Mouse (Mus musculus) stomach, embryonic 16.5 days (tissue): ENCODE data around the gene Nrip1. TPM values are rescaled to one million over a fixed set of nuclear protein-coding genes. Genes with fewer than 3 reads are reported as not detected.

Experiments
- ATAC-seq: fragments of 200-750 bp; cut with Nextera tagmentation; 2 replicates; pipeline ENCODE4 v1.8.0; 2017; ENCODE audit warnings: moderate number of reproducible peaks, moderate TSS enrichment; ENCODE audit not compliant: insufficient read depth, low FRiP score
- H3K27ac ChIP-seq: fragments of 300-500 bp; sonication (generic); 2 replicates; pipeline ENCODE4 v1.5.1; 2014; ENCODE audit warnings: low read length
- H3K27me3 ChIP-seq: fragments of 300-500 bp; sonication (generic); 2 replicates; pipeline ENCODE4 v1.6.1; 2014; ENCODE audit warnings: low read length, control low read depth, mixed read lengths; ENCODE audit not compliant: control insufficient read depth, insufficient read depth
- H3K36me3 ChIP-seq: fragments of 300-500 bp; sonication (generic); 2 replicates; pipeline ENCODE4 v1.6.1; 2014; ENCODE audit warnings: low read length; ENCODE audit not compliant: control insufficient read depth, insufficient read depth
- H3K4me1 ChIP-seq: fragments of 300-500 bp; sonication (generic); 2 replicates; pipeline ENCODE4 v1.6.1; 2014; ENCODE audit warnings: low read length, control low read depth, mixed read lengths; ENCODE audit not compliant: control insufficient read depth, insufficient read depth
- H3K4me2 ChIP-seq: fragments of 300-500 bp; sonication (generic); 2 replicates; pipeline ENCODE4 v1.6.1; 2014; ENCODE audit warnings: low read depth, low read length, mixed read lengths
- H3K4me3 ChIP-seq: fragments of 300-500 bp; sonication (generic); replicated peaks from 2 replicates; pipeline ENCODE4 v1.5.1; 2014; ENCODE audit warnings: mild to moderate bottlenecking, low read length
- H3K9ac ChIP-seq: fragments of 300-500 bp; sonication (generic); 2 replicates; pipeline ENCODE4 v1.6.1; 2014; ENCODE audit warnings: low read length
- H3K9me3 ChIP-seq: fragments of 300-500 bp; sonication (generic); replicated peaks from 2 replicates; pipeline ENCODE4 v1.6.1; 2016; ENCODE audit warnings: low read length, control low read depth; ENCODE audit not compliant: control insufficient read depth
- WGBS: fragments of 180-500 bp; shearing (Covaris S2); extraction: QIAGEN DNeasy Blood & Tissue Kit; methylation state at CpG from one replicate; pipeline ENCODE4 v1.1.7; 2014; 5-methylcytosine and 5-hydroxymethylcytosine counted together
- polyA plus RNA-seq: library from polyadenylated mRNA; unstranded; fragments of >200 nt; fragmentation: Nextera tagmentation; extraction: Ambion mirVana; gene quantifications from 2 replicates; pipeline ENCODE4 v1.2.1, GENCODE M21; 2015

The Nrip1 gene
- polyA plus RNA-seq, 1 experiment from 2014 or later = 34.8 TPM

- H3K4me1 ChIP-seq = peaks cover 5% of the 10 kb centered on the region; the same call in 1 of the 2 replicates
- WGBS = 89% methylated on average over 12 of the region's 12 CpGs
- no peak overlapping the region for H3K4me3 ChIP-seq
- no peak overlapping the region for H3K27ac ChIP-seq
- no peak for ATAC-seq
- no peaks in the 10 kb centered on the region for H3K36me3 ChIP-seq
- H3K4me2 ChIP-seq = no peak overlapping the region
- H3K9me3 ChIP-seq = no peaks in the 10 kb centered on the region
- H3K9ac ChIP-seq = no peak overlapping the region
- no peaks in the 10 kb centered on the region for H3K27me3 ChIP-seq
Measured at GRCm38 (mm10) chr16:76357155-76357554, 16.5 kb downstream of the Nrip1 start.

- Histone ChIP-seq H3K27me3 (no peaks in the 10 kb centered on the region), H3K4me3 (no peak overlapping the region), H3K36me3 (peaks cover 3% of the 10 kb centered on the region; the same call in 1 of the 2 replicates), H3K4me2 (no peak overlapping the region), H3K9me3 (no peaks in the 10 kb centered on the region), H3K4me1 (peaks cover 5% of the 10 kb centered on the region; the same call in 1 of the 2 replicates), H3K27ac (no peak overlapping the region), H3K9ac (no peak overlapping the region)
- no peak for ATAC-seq
- WGBS = 89% methylated on average over 14 of the region's 14 CpGs
Measured at GRCm38 (mm10) chr16:76355947-76356550, 17.6 kb downstream of the Nrip1 start.

- no peak overlapping the region for H3K4me2 ChIP-seq
- H3K27me3 ChIP-seq = no peaks in the 10 kb centered on the region
- no peak overlapping the region for H3K4me3 ChIP-seq
- peaks cover 5% of the 10 kb centered on the region; the same call in 1 of the 2 replicates for H3K4me1 ChIP-seq
- ATAC-seq = no peak
- no peaks in the 10 kb centered on the region for H3K9me3 ChIP-seq
- H3K36me3 ChIP-seq = peaks cover 3% of the 10 kb centered on the region; the same call in 1 of the 2 replicates
- WGBS = 86% methylated on average over 5 of the region's 5 CpGs
- no peak overlapping the region for H3K9ac ChIP-seq
- no peak overlapping the region for H3K27ac ChIP-seq
Measured at GRCm38 (mm10) chr16:76355267-76355666, 18.4 kb downstream of the Nrip1 start.

- no peak for ATAC-seq
- 47% methylated on average over 3 of the region's 3 CpGs for WGBS
- no peak overlapping the region for H3K4me2 ChIP-seq
- H3K9ac ChIP-seq = no peak overlapping the region
- no peaks in the 10 kb centered on the region for H3K9me3 ChIP-seq
- H3K36me3 ChIP-seq = peaks cover 3% of the 10 kb centered on the region; the same call in 1 of the 2 replicates
- no peak overlapping the region for H3K27ac ChIP-seq
- H3K4me3 ChIP-seq = no peak overlapping the region
- H3K27me3 ChIP-seq = no peaks in the 10 kb centered on the region
- H3K4me1 ChIP-seq = peaks cover 3% of the 10 kb centered on the region; the same call in 1 of the 2 replicates
Measured at GRCm38 (mm10) chr16:76354841-76355240, 18.8 kb downstream of the Nrip1 start.

- no peak overlapping the region for H3K4me2 ChIP-seq
- H3K4me1 ChIP-seq = peaks cover 3% of the 10 kb centered on the region; the same call in 1 of the 2 replicates
- peaks cover 3% of the 10 kb centered on the region; the same call in 1 of the 2 replicates for H3K36me3 ChIP-seq
- H3K27me3 ChIP-seq = no peaks in the 10 kb centered on the region
- no peak overlapping the region for H3K9ac ChIP-seq
- WGBS = 65% methylated on average over 7 of the region's 7 CpGs
- H3K9me3 ChIP-seq = no peaks in the 10 kb centered on the region
- ATAC-seq = no peak
- no peak overlapping the region for H3K27ac ChIP-seq
- H3K4me3 ChIP-seq = no peak overlapping the region
Measured at GRCm38 (mm10) chr16:76354289-76354688, 19.3 kb downstream of the Nrip1 start.

- no peak for ATAC-seq
- Histone ChIP-seq H3K4me3 (no peak overlapping the region), H3K27ac (no peak overlapping the region), H3K36me3 (peaks cover 3% of the 10 kb centered on the region; the same call in 1 of the 2 replicates), H3K27me3 (no peaks in the 10 kb centered on the region), H3K4me1 (no peaks in the 10 kb centered on the region), H3K4me2 (no peak overlapping the region), H3K9me3 (no peaks in the 10 kb centered on the region), H3K9ac (no peak overlapping the region)
- WGBS = 84% methylated on average over 8 of the region's 8 CpGs
Measured at GRCm38 (mm10) chr16:76350922-76351321, 22.7 kb downstream of the Nrip1 start.

- Histone ChIP-seq H3K9me3 (0 out of 2 replicates have a peak, but pooled peaks cover 4% of the 10 kb centered on the region), H3K27me3 (no peaks in the 10 kb centered on the region), H3K9ac (no peak overlapping the region), H3K4me2 (no peak overlapping the region), H3K36me3 (peaks cover 3% of the 10 kb centered on the region; the same call in 1 of the 2 replicates), H3K4me3 (no peak overlapping the region), H3K27ac (no peak overlapping the region), H3K4me1 (no peaks in the 10 kb centered on the region)
- no peak for ATAC-seq
- 80% methylated on average over 11 of the region's 11 CpGs for WGBS
Measured at GRCm38 (mm10) chr16:76349053-76349452, 24.6 kb downstream of the Nrip1 start.

- H3K9me3 ChIP-seq = 0 out of 2 replicates have a peak, but pooled peaks cover 7% of the 10 kb centered on the region
- no peak overlapping the region for H3K4me3 ChIP-seq
- WGBS = 84% methylated on average over 13 of the region's 13 CpGs
- H3K4me1 ChIP-seq = no peaks in the 10 kb centered on the region
- peaks cover 3% of the 10 kb centered on the region; the same call in 1 of the 2 replicates for H3K36me3 ChIP-seq
- no peak for ATAC-seq
- no peaks in the 10 kb centered on the region for H3K27me3 ChIP-seq
- no peak overlapping the region for H3K9ac ChIP-seq
- no peak overlapping the region for H3K27ac ChIP-seq
- no peak overlapping the region for H3K4me2 ChIP-seq
Measured at GRCm38 (mm10) chr16:76347719-76348421, 25.8 kb downstream of the Nrip1 start.

- no peaks in the 10 kb centered on the region for H3K36me3 ChIP-seq
- no peak overlapping the region for H3K4me3 ChIP-seq
- H3K4me1 ChIP-seq = no peaks in the 10 kb centered on the region
- 0 out of 2 replicates have a peak, but pooled peaks cover 7% of the 10 kb centered on the region for H3K9me3 ChIP-seq
- H3K27me3 ChIP-seq = no peaks in the 10 kb centered on the region
- no peak overlapping the region for H3K27ac ChIP-seq
- no peak overlapping the region for H3K9ac ChIP-seq
- no peak for ATAC-seq
- WGBS = 91% methylated on average over 7 of the region's 7 CpGs
- H3K4me2 ChIP-seq = no peak overlapping the region
Measured at GRCm38 (mm10) chr16:76346371-76346770, 27.3 kb downstream of the Nrip1 start.
